Mouse (Mus musculus) embryonic facial prominence, embryonic 12.5 days (tissue): ENCODE measurements around the gene Zswim1. TPM values are rescaled to one million over a fixed set of nuclear protein-coding genes. Genes with fewer than 3 reads are reported as not detected.

Experiments
- ATAC-seq: fragments of 200-750 bp; cut with Nextera tagmentation; 2 replicates; pipeline ENCODE4 v1.8.0; 2017; ENCODE audit not compliant: insufficient number of reproducible peaks, insufficient read depth, low FRiP score, low TSS enrichment
- H3K27ac ChIP-seq: fragments of 300-500 bp; sonication (generic); 2 replicates; pipeline ENCODE4 v1.5.1; 2016; ENCODE audit warnings: mild to moderate bottlenecking
- H3K27me3 ChIP-seq: fragments of 300-500 bp; sonication (generic); 2 replicates; pipeline ENCODE4 v1.6.1; 2016; ENCODE audit warnings: mild to moderate bottlenecking, moderate library complexity
- H3K36me3 ChIP-seq: fragments of 300-500 bp; sonication (generic); 2 replicates; pipeline ENCODE4 v1.6.1; 2016; ENCODE audit warnings: mild to moderate bottlenecking
- H3K4me1 ChIP-seq: fragments of 300-500 bp; sonication (generic); 2 replicates; pipeline ENCODE4 v1.6.1; 2016
- H3K4me2 ChIP-seq: fragments of 300-500 bp; sonication (generic); replicated peaks from 2 replicates; pipeline ENCODE4 v1.6.1; 2016; ENCODE audit warnings: mild to moderate bottlenecking, moderate library complexity
- H3K4me3 ChIP-seq: fragments of 300-500 bp; sonication (generic); 2 replicates; pipeline ENCODE4 v1.5.1; 2016; ENCODE audit warnings: mild to moderate bottlenecking
- H3K9ac ChIP-seq: fragments of 300-500 bp; sonication (generic); 2 replicates; pipeline ENCODE4 v1.6.1; 2016; ENCODE audit warnings: mild to moderate bottlenecking, moderate library complexity
- H3K9me3 ChIP-seq: fragments of 300-500 bp; sonication (generic); 2 replicates; pipeline ENCODE4 v1.6.1; 2016; ENCODE audit warnings: mild to moderate bottlenecking, moderate library complexity
- WGBS: fragments of 180-500 bp; shearing (Covaris S2); methylation state at CpG from one replicate; pipeline ENCODE4 v1.1.7; 2016; 5-methylcytosine and 5-hydroxymethylcytosine counted together
- polyA plus RNA-seq: library from polyadenylated mRNA; unstranded; fragments of >200 nt; fragmentation: Nextera tagmentation; extraction: Ambion mirVana; gene quantifications from 2 replicates; pipeline ENCODE4 v1.2.1, GENCODE M21; 2016

Zswim1 gene
- polyA plus RNA-seq = 17.9 and 20.8 TPM in 2 replicates

- no peaks in the 10 kb centered on the region for H3K27me3 ChIP-seq
- peak; percentile 99 for ATAC-seq
- H3K4me1 ChIP-seq = peaks cover 8% of the 10 kb centered on the region; the same call in 1 of the 2 replicates
- peak within 1 kb of the TSS; percentile 71 for H3K4me3 ChIP-seq
- H3K9ac ChIP-seq = peak within 1 kb of the TSS; percentile 61
- peak within 1 kb of the TSS; percentile 84 for H3K27ac ChIP-seq
- H3K36me3 ChIP-seq = peaks cover 41% of the 10 kb centered on the region
- peak within 1 kb of the TSS; percentile 52 for H3K4me2 ChIP-seq
- H3K9me3 ChIP-seq = no peaks in the 10 kb centered on the region
- WGBS = 1% methylated on average over 32 of the region's 32 CpGs
Measured at GRCm38 (mm10) chr2:164822636-164823165, at the start of gene Zswim1. TSS of gene Zswim1 (plus strand) at chr2:164822686.

- Histone ChIP-seq H3K4me1 (peaks cover 23% of the 10 kb centered on the region), H3K27me3 (0 out of 2 replicates have a peak, but pooled peaks cover 4% of the 10 kb centered on the region), H3K27ac (no peak overlapping the region), H3K9ac (no peak overlapping the region), H3K9me3 (no peaks in the 10 kb centered on the region), H3K4me3 (no peak overlapping the region), H3K4me2 (no peak overlapping the region), H3K36me3 (peaks cover 21% of the 10 kb centered on the region)
- 78% methylated on average over 14 of the region's 14 CpGs for WGBS
- ATAC-seq = no peak
Measured at GRCm38 (mm10) chr2:164773229-164773988, 49.1 kb upstream of the Zswim1 start.

GRCm38 (mm10) chr2:164773989-164774364 is 48.5 kb upstream of the Zswim1 start:
- WGBS = 87% methylated on average over 5 of the region's 5 CpGs
- Histone ChIP-seq H3K4me1 (peaks cover 23% of the 10 kb centered on the region), H3K9me3 (no peaks in the 10 kb centered on the region), H3K4me3 (no peak overlapping the region), H3K4me2 (no peak overlapping the region), H3K36me3 (peaks cover 21% of the 10 kb centered on the region), H3K27me3 (0 out of 2 replicates have a peak, but pooled peaks cover 4% of the 10 kb centered on the region), H3K27ac (no peak overlapping the region), H3K9ac (no peak overlapping the region)
- ATAC-seq = no peak

GRCm38 (mm10) chr2:164776130-164776529 is 46.4 kb upstream of the Zswim1 start:
- Histone ChIP-seq H3K9me3 (no peaks in the 10 kb centered on the region), H3K4me3 (no peak overlapping the region), H3K36me3 (peaks cover 18% of the 10 kb centered on the region), H3K4me1 (peaks cover 12% of the 10 kb centered on the region), H3K4me2 (no peak overlapping the region), H3K27me3 (0 out of 2 replicates have a peak, but pooled peaks cover 4% of the 10 kb centered on the region), H3K9ac (no peak overlapping the region), H3K27ac (no peak overlapping the region)
- WGBS = 90% methylated on average over 6 of the region's 6 CpGs
- no peak for ATAC-seq

GRCm38 (mm10) chr2:164776801-164777200 is 45.7 kb upstream of the Zswim1 start:
- H3K36me3 ChIP-seq = peaks cover 12% of the 10 kb centered on the region
- no peaks in the 10 kb centered on the region for H3K9me3 ChIP-seq
- peaks cover 6% of the 10 kb centered on the region for H3K4me1 ChIP-seq
- no peak overlapping the region for H3K4me2 ChIP-seq
- H3K27ac ChIP-seq = no peak overlapping the region
- ATAC-seq = no peak
- H3K27me3 ChIP-seq = 0 out of 2 replicates have a peak, but pooled peaks cover 4% of the 10 kb centered on the region
- WGBS = 66% methylated on average over 17 of the region's 17 CpGs
- no peak overlapping the region for H3K4me3 ChIP-seq
- no peak overlapping the region for H3K9ac ChIP-seq

- WGBS = 84% methylated on average over 30 of the region's 30 CpGs
- ATAC-seq = no peak
- H3K36me3 ChIP-seq = peaks cover 5% of the 10 kb centered on the region; the same call in 1 of the 2 replicates
- H3K4me1 ChIP-seq = peaks cover under 1% of the 10 kb centered on the region; the same call in 1 of the 2 replicates
- no peak overlapping the region for H3K9ac ChIP-seq
- no peaks in the 10 kb centered on the region for H3K9me3 ChIP-seq
- no peak overlapping the region for H3K4me3 ChIP-seq
- H3K4me2 ChIP-seq = no peak overlapping the region
- H3K27ac ChIP-seq = no peak overlapping the region
- H3K27me3 ChIP-seq = 0 out of 2 replicates have a peak, but pooled peaks cover 4% of the 10 kb centered on the region
Measured at GRCm38 (mm10) chr2:164777246-164778014, 45.1 kb upstream of the Zswim1 start.

GRCm38 (mm10) chr2:164778015-164778287 is 44.5 kb upstream of the Zswim1 start:
- no peak overlapping the region for H3K4me3 ChIP-seq
- 0 out of 2 replicates have a peak, but pooled peaks cover 4% of the 10 kb centered on the region for H3K27me3 ChIP-seq
- H3K36me3 ChIP-seq = peaks cover 2% of the 10 kb centered on the region; the same call in 1 of the 2 replicates
- ATAC-seq = no peak
- no peaks in the 10 kb centered on the region for H3K4me1 ChIP-seq
- WGBS = 92% methylated on average over 11 of the region's 11 CpGs
- no peak overlapping the region for H3K27ac ChIP-seq
- H3K4me2 ChIP-seq = no peak overlapping the region
- no peaks in the 10 kb centered on the region for H3K9me3 ChIP-seq
- H3K9ac ChIP-seq = no peak overlapping the region

GRCm38 (mm10) chr2:164778809-164779208 is 43.7 kb upstream of the Zswim1 start:
- 70% methylated on average over 7 of the region's 7 CpGs for WGBS
- Histone ChIP-seq H3K27me3 (0 out of 2 replicates have a peak, but pooled peaks cover 4% of the 10 kb centered on the region), H3K36me3 (no peaks in the 10 kb centered on the region), H3K4me3 (no peak overlapping the region), H3K4me2 (no peak overlapping the region), H3K9ac (no peak overlapping the region), H3K9me3 (no peaks in the 10 kb centered on the region), H3K4me1 (no peaks in the 10 kb centered on the region), H3K27ac (no peak overlapping the region)
- ATAC-seq = no peak

- 69% methylated on average over 8 of the region's 8 CpGs for WGBS
- no peak for ATAC-seq
Measured at GRCm38 (mm10) chr2:164779481-164780086, 42.9 kb upstream of the Zswim1 start, which contains the start of gene Tnnc2. TSS of gene Tnnc2 (minus strand) at chr2:164779967.

GRCm38 (mm10) chr2:164781876-164782275 is 40.6 kb upstream of the Zswim1 start:
- WGBS = 63% methylated on average over 4 of the region's 4 CpGs

More at GRCm38 (mm10) chr2:164779481-164780086, 42.9 kb upstream of the Zswim1 start, which contains the start of gene Tnnc2:
- Histone ChIP-seq H3K27ac (no peak within 1 kb of the TSS), H3K4me3 (no peak within 1 kb of the TSS), H3K36me3 (no peaks in the 10 kb centered on the region), H3K4me2 (no peak within 1 kb of the TSS), H3K27me3 (0 out of 2 replicates have a peak, but pooled peaks cover 4% of the 10 kb centered on the region), H3K4me1 (peaks cover 3% of the 10 kb centered on the region; the same call in 1 of the 2 replicates), H3K9ac (no peak within 1 kb of the TSS), H3K9me3 (no peaks in the 10 kb centered on the region)

More at GRCm38 (mm10) chr2:164781876-164782275, 40.6 kb upstream of the Zswim1 start:
- Histone ChIP-seq H3K4me3 (no peak overlapping the region), H3K4me1 (peaks cover 12% of the 10 kb centered on the region; the same call in 1 of the 2 replicates), H3K9ac (no peak overlapping the region), H3K36me3 (no peaks in the 10 kb centered on the region), H3K4me2 (no peak overlapping the region), H3K9me3 (no peaks in the 10 kb centered on the region), H3K27ac (no peak overlapping the region), H3K27me3 (0 out of 2 replicates have a peak, but pooled peaks cover 2% of the 10 kb centered on the region)
- ATAC-seq = no peak
